Mouse (Mus musculus): ENCODE results near the gene Acox3. TPM values are rescaled to one million over a fixed set of nuclear protein-coding genes. Genes with fewer than 3 reads are reported as not detected.
"Not testable (repeated sequence)": the region's sequence is repeated elsewhere in the genome, so short reads cannot be mapped to it uniquely, and the experiment has no call there.

The Acox3 gene
- polyA plus RNA-seq, 1 experiment from 2014 or later: 9.6 TPM

GRCm38 (mm10) chr5:35580156-35580922, 2.5 kb upstream of the Acox3 start:
- 37% methylated on average over 3 of the region's 3 CpGs for WGBS
- no peak for DNase-seq (ENCODE audit: low spot score)
- no peak overlapping the region for H3K9ac ChIP-seq (ENCODE audit: low read length)
- no peak overlapping the region for H3K27ac ChIP-seq (replicated peaks)
- no peak overlapping the region for H3K4me3 ChIP-seq (ENCODE audit: low read depth, low read length)
- H3K27me3 ChIP-seq (ENCODE audit: control insufficient read depth, insufficient read depth, low read length): no peaks in the 10 kb centered on the region
- no peaks in the 10 kb centered on the region for H3K36me3 ChIP-seq (ENCODE audit: control insufficient read depth, insufficient read depth, low read length)
- no peaks in the 10 kb centered on the region for H3K9me3 ChIP-seq (ENCODE audit: control insufficient read depth, low read length)
- no peak for ATAC-seq (ENCODE audit: low FRiP score, low TSS enrichment)
- no peak overlapping the region for H3K4me2 ChIP-seq (replicated peaks; ENCODE audit: low read depth)
- no peaks in the 10 kb centered on the region for H3K4me1 ChIP-seq (replicated peaks; ENCODE audit: control insufficient read depth, insufficient read depth)
- TF ChIP-seq CTCF (IDR thresholded peaks at IDR 0.05; ENCODE audit: low read depth) (no peak), EP300 (optimal IDR thresholded peaks at IDR 0.05) (no peak)

GRCm38 (mm10) chr5:35583221-35583783, 462 bp downstream of the Acox3 start:
- Histone ChIP-seq H3K9ac (ENCODE audit: low read length) (peak overlapping the region; percentile 62), H3K4me2 (replicated peaks; ENCODE audit: low read depth) (peak overlapping the region; percentile 59), H3K4me1 (replicated peaks; ENCODE audit: control insufficient read depth, insufficient read depth) (no peaks in the 10 kb centered on the region), H3K27ac (replicated peaks) (peak overlapping the region; percentile 82), H3K36me3 (ENCODE audit: control insufficient read depth, insufficient read depth, low read length) (no peaks in the 10 kb centered on the region), H3K9me3 (ENCODE audit: control insufficient read depth, low read length) (no peaks in the 10 kb centered on the region), H3K4me3 (ENCODE audit: low read depth, low read length) (peak overlapping the region; percentile 66), H3K27me3 (ENCODE audit: control insufficient read depth, insufficient read depth, low read length) (no peaks in the 10 kb centered on the region)
- WGBS: under 1% methylated on average over 17 of the region's 17 CpGs
- DNase-seq (ENCODE audit: low spot score) (no peak), ATAC-seq (ENCODE audit: low FRiP score, low TSS enrichment) (no peak; the same call in 1 of the 2 replicates)
- no peak for TF ChIP-seq EP300 (optimal IDR thresholded peaks at IDR 0.05)
- TF ChIP-seq CTCF (IDR thresholded peaks at IDR 0.05; ENCODE audit: low read depth): no peak

- H3K9ac ChIP-seq (ENCODE audit: low read length); H3K4me1 ChIP-seq (replicated peaks; ENCODE audit: control insufficient read depth, insufficient read depth); H3K27ac ChIP-seq (replicated peaks); H3K9me3 ChIP-seq (ENCODE audit: control insufficient read depth, low read length); H3K4me2 ChIP-seq (replicated peaks; ENCODE audit: low read depth); H3K36me3 ChIP-seq (ENCODE audit: control insufficient read depth, insufficient read depth, low read length); ATAC-seq (ENCODE audit: low FRiP score, low TSS enrichment); DNase-seq (ENCODE audit: low spot score); H3K4me3 ChIP-seq (ENCODE audit: low read depth, low read length); H3K27me3 ChIP-seq (ENCODE audit: control insufficient read depth, insufficient read depth, low read length): not testable (repeated sequence)
- 85% methylated on average over 2 of the region's 2 CpGs for WGBS
These were observed 1.4 kb downstream of the Acox3 start for GRCm38 (mm10) chr5:35584259-35584658.

- no peak overlapping the region for H3K27ac ChIP-seq (replicated peaks)
- H3K36me3 ChIP-seq (ENCODE audit: control insufficient read depth, insufficient read depth, low read length): peaks cover 21% of the 10 kb centered on the region
- H3K9me3 ChIP-seq (ENCODE audit: control insufficient read depth, low read length): no peaks in the 10 kb centered on the region
- ATAC-seq (ENCODE audit: low FRiP score, low TSS enrichment) (no peak), DNase-seq (ENCODE audit: low spot score) (no peak)
- H3K27me3 ChIP-seq (ENCODE audit: control insufficient read depth, insufficient read depth, low read length): no peaks in the 10 kb centered on the region
- H3K4me3 ChIP-seq (ENCODE audit: low read depth, low read length): no peak overlapping the region
- H3K4me1 ChIP-seq (replicated peaks; ENCODE audit: control insufficient read depth, insufficient read depth): no peaks in the 10 kb centered on the region
- 89% methylated on average over 4 of the region's 4 CpGs for WGBS
- H3K4me2 ChIP-seq (replicated peaks; ENCODE audit: low read depth): no peak overlapping the region
- no peak for TF ChIP-seq EP300 (optimal IDR thresholded peaks at IDR 0.05)
- no peak for TF ChIP-seq CTCF (IDR thresholded peaks at IDR 0.05; ENCODE audit: low read depth)
- no peak overlapping the region for H3K9ac ChIP-seq (ENCODE audit: low read length)
These were observed 8.7 kb downstream of the Acox3 start for GRCm38 (mm10) chr5:35591497-35591896.

- WGBS: 84% methylated on average over 21 of the region's 21 CpGs
- Histone ChIP-seq H3K4me3 (ENCODE audit: low read depth, low read length) (no peak overlapping the region), H3K4me1 (replicated peaks; ENCODE audit: control insufficient read depth, insufficient read depth) (no peaks in the 10 kb centered on the region), H3K27ac (replicated peaks) (no peak overlapping the region), H3K9me3 (ENCODE audit: control insufficient read depth, low read length) (no peaks in the 10 kb centered on the region), H3K36me3 (ENCODE audit: control insufficient read depth, insufficient read depth, low read length) (peaks cover 21% of the 10 kb centered on the region), H3K9ac (ENCODE audit: low read length) (no peak overlapping the region), H3K27me3 (ENCODE audit: control insufficient read depth, insufficient read depth, low read length) (no peaks in the 10 kb centered on the region), H3K4me2 (replicated peaks; ENCODE audit: low read depth) (no peak overlapping the region)
- no peak for DNase-seq (ENCODE audit: low spot score)
- no peak for TF ChIP-seq EP300 (optimal IDR thresholded peaks at IDR 0.05)
- TF ChIP-seq CTCF (IDR thresholded peaks at IDR 0.05; ENCODE audit: low read depth): peak; percentile 49
- no peak for ATAC-seq (ENCODE audit: low FRiP score, low TSS enrichment)
These were observed 9.4 kb downstream of the Acox3 start for GRCm38 (mm10) chr5:35592081-35592736.

GRCm38 (mm10) chr5:35592824-35593223, 10.0 kb downstream of the Acox3 start:
- H3K4me3 ChIP-seq (ENCODE audit: low read depth, low read length): no peak overlapping the region
- TF ChIP-seq CTCF (IDR thresholded peaks at IDR 0.05; ENCODE audit: low read depth) (no peak), EP300 (optimal IDR thresholded peaks at IDR 0.05) (no peak)
- no peaks in the 10 kb centered on the region for H3K9me3 ChIP-seq (ENCODE audit: control insufficient read depth, low read length)
- ATAC-seq (ENCODE audit: low FRiP score, low TSS enrichment) (no peak), DNase-seq (ENCODE audit: low spot score) (no peak)
- no peak overlapping the region for H3K4me2 ChIP-seq (replicated peaks; ENCODE audit: low read depth)
- H3K9ac ChIP-seq (ENCODE audit: low read length): no peak overlapping the region
- peaks cover 21% of the 10 kb centered on the region for H3K36me3 ChIP-seq (ENCODE audit: control insufficient read depth, insufficient read depth, low read length)
- H3K27me3 ChIP-seq (ENCODE audit: control insufficient read depth, insufficient read depth, low read length): no peaks in the 10 kb centered on the region
- 67% methylated on average over 4 of the region's 4 CpGs for WGBS
- no peaks in the 10 kb centered on the region for H3K4me1 ChIP-seq (replicated peaks; ENCODE audit: control insufficient read depth, insufficient read depth)
- H3K27ac ChIP-seq (replicated peaks): no peak overlapping the region
